Mouse (Mus musculus) liver, adult 2 months (tissue): ENCODE measurements at regions not wholly inside any gene's neighbourhood (a gene's known extent, or its start where the extent isn't known, plus 50 kb on each side); places are given as distances from the start of the nearest gene placed in this dataset.

Experiments used
- CTCF ChIP-seq: fragments of 200-500 bp; IDR thresholded peaks from 2 replicates; pipeline ENCODE4 v1.5.1; 2011; ENCODE audit warnings: low read depth, low read length, control low read depth
- POLR2A ChIP-seq: fragments of 200-500 bp; IDR thresholded peaks from 2 replicates; pipeline ENCODE4 v1.6.1; 2011; ENCODE audit warnings: low read length, control low read depth; ENCODE audit not compliant: insufficient read depth; ENCODE audit errors: extremely low read depth

DNA sequence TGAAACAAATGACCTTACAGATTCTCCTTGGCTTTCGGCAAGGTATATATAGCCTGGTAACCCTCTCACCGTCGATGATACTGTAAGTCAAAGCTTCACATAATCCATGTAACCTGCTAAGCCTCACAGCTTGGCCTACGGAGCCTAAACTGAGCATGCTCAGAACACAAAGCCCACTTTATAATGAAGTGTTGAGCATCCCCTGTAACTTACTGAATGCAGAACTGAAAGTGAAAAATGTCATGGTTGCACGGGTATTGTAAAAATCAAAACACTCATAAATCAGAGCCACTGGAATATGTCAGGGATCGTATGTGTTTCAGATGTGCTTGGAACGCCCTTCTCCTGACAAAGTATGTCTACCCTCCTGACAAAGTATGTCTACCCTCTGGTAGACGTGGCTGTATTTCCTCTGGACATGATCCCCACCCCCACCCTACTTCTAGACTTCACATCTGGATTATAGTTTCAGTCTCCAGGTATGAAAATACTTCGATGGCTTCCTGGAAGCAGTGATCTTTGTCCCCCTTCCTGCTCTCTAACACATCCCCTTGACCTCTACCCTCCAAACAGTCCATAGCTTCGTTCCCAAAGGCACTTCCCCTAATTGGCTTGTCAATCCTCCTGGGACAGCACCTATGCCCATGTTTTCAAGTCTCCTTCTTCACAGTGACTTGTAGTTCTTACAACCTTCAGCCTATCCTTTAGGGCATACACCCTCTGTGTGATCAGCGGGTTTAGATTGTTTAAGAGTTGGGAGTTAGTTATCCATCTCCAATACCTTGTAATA is 54.5 kb upstream of the Lta4h start:
- TF ChIP-seq POLR2A (no peak), CTCF (no peak)
